In genomic region chr17:78916369-78916813, GRCm38 (mm10) we compare ENCODE assay signal across 8 mouse cellular contexts. TPM values are rescaled to one million over a fixed set of nuclear protein-coding genes. Genes with fewer than 3 reads are reported as not detected.
DNase-seq lines count a peak whose midpoint lies in the region; ATAC-seq lines count a peak whose summit lies in the region.

Cebpzos (plus strand) TSS chr17:78916500.

- H3K27ac ChIP-seq in hindbrain, embryonic 13.5 days: peak within 1 kb of the TSS; percentile 88

- no peaks in the 10 kb centered on the region for H3K9me3 ChIP-seq in hindbrain, embryonic 13.5 days

- peak; percentile 89 for DNase-seq in NIH3T3 (ENCODE audit: low read depth)
- DNase-seq in cerebellum, postnatal 10 days: peak; percentile 91 to 94
- peak; percentile 82 to 84 for DNase-seq in frontal cortex, postnatal 14 days (ENCODE audit: low spot score in 2 of 2)
- DNase-seq in layer of hippocampus, postnatal 25 days (ENCODE audit: extremely low spot score in 1 of 2, low spot score in 1 of 2): peak; percentile 79
- DNase-seq in lung, postnatal 25 days (ENCODE audit: low spot score): peak; percentile 89
- peak; percentile 86 for DNase-seq in retina, embryonic 14.5 days (ENCODE audit: low spot score)
- peak; percentile 92 for DNase-seq in thymus, postnatal 4 days

- no peaks in the 10 kb centered on the region for H3K27me3 ChIP-seq in hindbrain, embryonic 13.5 days

- peak within 1 kb of the TSS; percentile 68 for H3K4me3 ChIP-seq in hindbrain, embryonic 13.5 days

- under 1% methylated on average over 37 of the region's 37 CpGs for WGBS in hindbrain, embryonic 13.5 days

- peaks cover 15% of the 10 kb centered on the region for H3K4me1 ChIP-seq in hindbrain, embryonic 13.5 days (replicated peaks)

- H3K4me2 ChIP-seq in hindbrain, embryonic 13.5 days: peak within 1 kb of the TSS; percentile 72

- peaks cover 25% of the 10 kb centered on the region for H3K36me3 ChIP-seq in hindbrain, embryonic 13.5 days

- ATAC-seq in hindbrain, embryonic 13.5 days (ENCODE audit: low FRiP score): peak; percentile 96

- peak within 1 kb of the TSS; percentile 84 for H3K9ac ChIP-seq in hindbrain, embryonic 13.5 days

RNA-seq across cellular contexts. Expression of gene Cebpzos, which starts in this region (rescaled TPM):
- polyA plus RNA-seq in hindbrain, embryonic 13.5 days (2015; fragmentation: Nextera tagmentation; extraction: Ambion mirVana): 125 and 127 TPM in 2 replicates
- total RNA-seq in layer of hippocampus, postnatal 25 days (2021): 10 to 100 TPM; 25.7 to 35.0 TPM

Comparison
In these comparisons a context has a peak if more than half of its experiments do, and no peak if none do; other contexts are left out.
1. Peak in every context shown above with its lines: DNase-seq, ATAC-seq, H3K4me3 ChIP-seq and H3K27ac ChIP-seq.